Mouse (Mus musculus) cerebellum, adult 2 months (tissue): Measurements from ENCODE around the gene Dsn1.

Experiments used
- CTCF ChIP-seq: fragments of 200-500 bp; IDR thresholded peaks from 2 replicates; pipeline ENCODE4 v1.5.1; 2011; ENCODE audit warnings: low read depth, mild to moderate bottlenecking, control low read depth, low read length, moderate library complexity, borderline replicate concordance; ENCODE audit not compliant: insufficient read depth
- POLR2A ChIP-seq: fragments of 200-500 bp; IDR thresholded peaks from 2 replicates; pipeline ENCODE4 v1.6.1; 2011; ENCODE audit warnings: low read length, control low read depth, borderline replicate concordance; ENCODE audit not compliant: insufficient read depth

GRCm38 (mm10) chr2:157037303-157037702 lies 30.3 kb upstream of the Dsn1 start:
- TF ChIP-seq POLR2A = no peak
- TF ChIP-seq CTCF = no peak
